Mouse (Mus musculus): ENCODE data around the gene Mrpl36.

DNA sequence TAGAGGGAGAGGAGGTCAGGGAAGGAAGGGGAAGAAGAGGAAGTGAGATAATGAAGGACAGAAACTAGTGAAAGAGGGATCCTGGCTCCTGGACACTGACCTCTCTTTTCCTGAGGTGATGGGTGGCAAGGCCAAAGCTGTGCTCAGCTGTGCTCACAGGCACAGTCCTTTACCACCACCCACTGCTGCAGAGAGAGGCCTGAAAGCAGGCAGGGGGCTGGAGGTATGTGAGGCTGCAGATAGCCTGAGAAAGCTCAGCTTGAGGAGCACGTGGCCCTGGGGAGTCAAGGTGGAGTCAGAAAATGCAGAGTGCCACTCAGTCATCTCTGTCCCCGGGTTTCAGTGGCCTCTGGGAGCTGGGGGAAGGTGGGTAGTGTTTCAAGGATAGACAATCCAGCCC, 37.2 kb upstream of the Mrpl36 start:
- TF ChIP-seq CTCF (IDR thresholded peaks at IDR 0.05; ENCODE audit: extremely low read depth, insufficient read length, insufficient replicate concordance, low read depth, low read length): no peak
- TF ChIP-seq POLR2A (IDR thresholded peaks at IDR 0.05; ENCODE audit: low read depth, low read length): no peak
